Mouse (Mus musculus) CH12.LX (cell line): ENCODE results near the gene Kcnc3.

ENCODE experiments used
- CTCF ChIP-seq, 2 experiments: IDR thresholded peaks in 1 of 2; conservative IDR thresholded peaks in 1 of 2; 2 replicates each; pipeline ENCODE4 v1.5.1; 2011 to 2012; ENCODE audit warnings: low read depth in 2 of 2, low read length in 2 of 2, improper control_type of control experiment in 1 of 2, inconsistent platforms in 1 of 2, mild to moderate bottlenecking in 1 of 2, moderate library complexity in 1 of 2
- EP300 ChIP-seq: IDR thresholded peaks from 2 replicates; pipeline ENCODE4 v1.6.1; 2011; ENCODE audit warnings: low read length, improper control_type of control experiment
- USF1 ChIP-seq: IDR thresholded peaks from 2 replicates; pipeline ENCODE4 v1.6.1; 2014; ENCODE audit warnings: low read depth, mild to moderate bottlenecking, inconsistent platforms, low read length, improper control_type of control experiment

DNA sequence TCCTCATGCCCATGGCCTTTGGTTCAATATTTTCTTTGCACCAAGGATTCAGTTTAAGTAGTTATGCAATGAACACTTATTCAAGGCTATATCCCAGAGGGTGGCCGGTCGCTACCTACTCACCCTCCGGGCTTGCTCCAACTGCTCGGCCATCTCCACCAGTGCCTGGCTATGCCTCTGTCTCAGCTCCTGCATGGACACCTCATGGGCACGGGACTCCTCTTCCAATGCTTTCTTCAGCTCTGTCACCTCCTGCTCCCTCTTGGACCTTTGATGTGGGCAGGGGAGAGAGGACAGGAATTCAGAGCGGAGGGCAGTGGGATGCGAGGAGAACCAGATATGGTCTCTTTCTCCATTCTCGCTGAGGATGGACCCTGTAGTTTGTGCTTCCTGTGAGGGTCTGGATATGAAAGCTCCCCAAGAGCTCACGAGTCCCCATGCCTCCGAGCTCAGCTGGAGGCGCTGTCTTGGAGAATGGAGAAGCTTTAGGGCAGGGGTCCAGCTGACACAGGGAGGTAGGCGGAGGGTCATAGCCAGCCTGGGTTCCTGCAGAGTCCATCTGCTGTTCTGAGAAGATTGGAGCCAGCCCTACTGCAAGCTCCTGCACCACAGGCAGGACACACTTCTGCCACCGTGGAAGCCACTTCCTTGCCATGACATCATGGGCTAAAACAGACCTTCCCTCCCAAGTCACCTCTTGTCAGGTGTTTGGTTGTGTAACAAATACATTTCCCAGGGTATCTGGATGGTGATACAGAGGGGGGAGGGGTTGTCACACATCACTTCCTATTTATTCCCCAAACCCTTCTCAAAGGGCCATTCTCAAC lies 35.0 kb downstream of the Kcnc3 start:
- TF ChIP-seq CTCF (conservative IDR thresholded peaks at IDR 0.05 in 1 of 2, IDR thresholded peaks at IDR 0.05 in 1 of 2; ENCODE audit: low read depth in 2 of 2, low read length in 2 of 2) (no peak), EP300 (no peak), USF1 (no peak)
